Mouse (Mus musculus): ENCODE data around the gene Eif2d. TPM values are rescaled to one million over a fixed set of nuclear protein-coding genes. Genes with fewer than 3 reads are reported as not detected.

Gene Eif2d
- total and polyA plus RNA-seq, 2 experiments from 2014 or later, result 29.2 to 43.2 TPM

- WGBS, result 80% methylated on average over 8 of the region's 8 CpGs
- H3K9me3 ChIP-seq (ENCODE audit: low read length), result no peaks in the 10 kb centered on the region
- H3K4me2 ChIP-seq (ENCODE audit: low read depth, low read length, poor library complexity, severe bottlenecking), result no peak overlapping the region
- H3K36me3 ChIP-seq (ENCODE audit: insufficient read depth, low read length), result peaks cover 8% of the 10 kb centered on the region; the same call in 1 of the 2 replicates
- no peaks in the 10 kb centered on the region for H3K4me1 ChIP-seq (ENCODE audit: insufficient read depth, low read length)
- DNase-seq (ENCODE audit: low spot score) (no peak), ATAC-seq (ENCODE audit: low FRiP score) (no peak)
- no peak overlapping the region for H3K9ac ChIP-seq (replicated peaks; ENCODE audit: low read length, poor library complexity, severe bottlenecking)
- no peak overlapping the region for H3K27ac ChIP-seq (ENCODE audit: low read depth, low read length)
- no peaks in the 10 kb centered on the region for H3K27me3 ChIP-seq (ENCODE audit: insufficient read depth, low read length)
- no peak overlapping the region for H3K4me3 ChIP-seq (ENCODE audit: low read depth, low read length)
- no peak for TF ChIP-seq CTCF (IDR thresholded peaks at IDR 0.05)
These were observed 32.1 kb downstream of the Eif2d start for GRCm38 (mm10) chr1:131184956-131185660.

GRCm38 (mm10) chr1:131185821-131186506 is 33.0 kb downstream of the Eif2d start:
- Histone ChIP-seq H3K4me3 (ENCODE audit: low read depth, low read length) (no peak overlapping the region), H3K9ac (replicated peaks; ENCODE audit: low read length, poor library complexity, severe bottlenecking) (no peak overlapping the region), H3K4me2 (ENCODE audit: low read depth, low read length, poor library complexity, severe bottlenecking) (no peak overlapping the region), H3K27ac (ENCODE audit: low read depth, low read length) (no peak overlapping the region), H3K36me3 (ENCODE audit: insufficient read depth, low read length) (peaks cover 5% of the 10 kb centered on the region; the same call in 1 of the 2 replicates), H3K9me3 (ENCODE audit: low read length) (no peaks in the 10 kb centered on the region), H3K27me3 (ENCODE audit: insufficient read depth, low read length) (no peaks in the 10 kb centered on the region), H3K4me1 (ENCODE audit: insufficient read depth, low read length) (no peaks in the 10 kb centered on the region)
- 91% methylated on average over 13 of the region's 13 CpGs for WGBS
- DNase-seq (ENCODE audit: low spot score) (no peak), ATAC-seq (ENCODE audit: low FRiP score) (no peak)
- TF ChIP-seq CTCF (IDR thresholded peaks at IDR 0.05), result no peak

- Histone ChIP-seq H3K9me3 (ENCODE audit: low read length) (no peaks in the 10 kb centered on the region), H3K4me3 (ENCODE audit: low read depth, low read length) (no peak overlapping the region), H3K9ac (replicated peaks; ENCODE audit: low read length, poor library complexity, severe bottlenecking) (no peak overlapping the region), H3K36me3 (ENCODE audit: insufficient read depth, low read length) (0 out of 2 replicates have a peak, but pooled peaks cover 2% of the 10 kb centered on the region), H3K4me1 (ENCODE audit: insufficient read depth, low read length) (no peaks in the 10 kb centered on the region), H3K4me2 (ENCODE audit: low read depth, low read length, poor library complexity, severe bottlenecking) (no peak overlapping the region), H3K27me3 (ENCODE audit: insufficient read depth, low read length) (no peaks in the 10 kb centered on the region), H3K27ac (ENCODE audit: low read depth, low read length) (no peak overlapping the region)
- no peak for TF ChIP-seq CTCF (IDR thresholded peaks at IDR 0.05)
- 76% methylated on average over 6 of the region's 6 CpGs for WGBS
- DNase-seq (ENCODE audit: low spot score) (no peak), ATAC-seq (ENCODE audit: low FRiP score) (no peak)
These were observed 34.0 kb downstream of the Eif2d start for GRCm38 (mm10) chr1:131186995-131187394.

- Histone ChIP-seq H3K9me3 (ENCODE audit: low read length) (no peaks in the 10 kb centered on the region), H3K27ac (ENCODE audit: low read depth, low read length) (no peak overlapping the region), H3K4me2 (ENCODE audit: low read depth, low read length, poor library complexity, severe bottlenecking) (no peak overlapping the region), H3K4me3 (ENCODE audit: low read depth, low read length) (no peak overlapping the region), H3K9ac (replicated peaks; ENCODE audit: low read length, poor library complexity, severe bottlenecking) (no peak overlapping the region), H3K36me3 (ENCODE audit: insufficient read depth, low read length) (0 out of 2 replicates have a peak, but pooled peaks cover 2% of the 10 kb centered on the region), H3K27me3 (ENCODE audit: insufficient read depth, low read length) (no peaks in the 10 kb centered on the region), H3K4me1 (ENCODE audit: insufficient read depth, low read length) (no peaks in the 10 kb centered on the region)
- DNase-seq (ENCODE audit: low spot score) (no peak), ATAC-seq (ENCODE audit: low FRiP score) (no peak)
- no peak for TF ChIP-seq CTCF (IDR thresholded peaks at IDR 0.05)
- WGBS, result 93% methylated on average over 5 of the region's 5 CpGs
These were observed 34.9 kb downstream of the Eif2d start for GRCm38 (mm10) chr1:131187856-131188255.

GRCm38 (mm10) chr1:131188655-131189054 is 35.7 kb downstream of the Eif2d start:
- TF ChIP-seq CTCF (IDR thresholded peaks at IDR 0.05), result no peak
- DNase-seq (ENCODE audit: low spot score), result no peak
- 92% methylated on average over 5 of the region's 5 CpGs for WGBS
- H3K4me2 ChIP-seq (ENCODE audit: low read depth, low read length, poor library complexity, severe bottlenecking), result no peak overlapping the region
- H3K9ac ChIP-seq (replicated peaks; ENCODE audit: low read length, poor library complexity, severe bottlenecking), result no peak overlapping the region
- H3K4me3 ChIP-seq (ENCODE audit: low read depth, low read length), result no peak overlapping the region
- H3K9me3 ChIP-seq (ENCODE audit: low read length), result no peaks in the 10 kb centered on the region
- no peaks in the 10 kb centered on the region for H3K27me3 ChIP-seq (ENCODE audit: insufficient read depth, low read length)
- no peaks in the 10 kb centered on the region for H3K36me3 ChIP-seq (ENCODE audit: insufficient read depth, low read length)
- H3K4me1 ChIP-seq (ENCODE audit: insufficient read depth, low read length), result no peaks in the 10 kb centered on the region
- no peak overlapping the region for H3K27ac ChIP-seq (ENCODE audit: low read depth, low read length)
- ATAC-seq (ENCODE audit: low FRiP score), result no peak

GRCm38 (mm10) chr1:131193746-131194145 is 40.8 kb downstream of the Eif2d start:
- WGBS, result 52% methylated on average over 3 of the region's 3 CpGs
- no peak for TF ChIP-seq CTCF (IDR thresholded peaks at IDR 0.05)
- H3K36me3 ChIP-seq (ENCODE audit: insufficient read depth, low read length), result no peaks in the 10 kb centered on the region
- H3K4me2 ChIP-seq (ENCODE audit: low read depth, low read length, poor library complexity, severe bottlenecking), result no peak overlapping the region
- no peak overlapping the region for H3K4me3 ChIP-seq (ENCODE audit: low read depth, low read length)
- H3K27ac ChIP-seq (ENCODE audit: low read depth, low read length), result no peak overlapping the region
- H3K27me3 ChIP-seq (ENCODE audit: insufficient read depth, low read length), result no peaks in the 10 kb centered on the region
- ATAC-seq (ENCODE audit: low FRiP score) (no peak), DNase-seq (ENCODE audit: low spot score) (no peak)
- H3K9ac ChIP-seq (replicated peaks; ENCODE audit: low read length, poor library complexity, severe bottlenecking), result no peak overlapping the region
- H3K9me3 ChIP-seq (ENCODE audit: low read length), result no peaks in the 10 kb centered on the region
- no peaks in the 10 kb centered on the region for H3K4me1 ChIP-seq (ENCODE audit: insufficient read depth, low read length)
